Mouse (Mus musculus): Measurements from ENCODE around the gene Olfr772. TPM values are rescaled to one million over a fixed set of nuclear protein-coding genes. Genes with fewer than 3 reads are reported as not detected.
"Not testable (repeated sequence)": the region's sequence is repeated elsewhere in the genome, so short reads cannot be mapped to it uniquely, and the experiment has no call there.

Gene Olfr772
- polyA plus RNA-seq (2014; fragmentation: Nextera tagmentation; extraction: Ambion mirVana), result not detected in 2 replicates

DNA sequence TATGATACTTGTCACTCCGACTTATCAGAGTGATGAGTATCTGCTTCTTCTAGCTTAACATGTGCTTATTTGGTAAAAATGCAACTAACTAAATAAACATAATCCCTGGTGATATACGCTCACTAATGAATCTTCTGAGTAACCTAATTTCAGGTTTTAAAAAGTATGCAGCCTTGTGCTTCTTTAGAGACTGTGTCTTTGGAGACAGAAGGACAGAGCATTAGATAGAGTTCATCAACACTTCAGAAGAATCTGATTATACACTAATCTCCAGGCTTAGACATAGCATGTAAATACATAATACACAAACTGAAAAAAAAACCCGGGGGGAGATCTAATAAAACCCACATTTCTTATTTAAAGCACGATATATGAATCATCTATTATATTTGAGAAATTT is at the start of gene Olfr772:
TSS of gene Olfr772 (minus strand) at position 101 of the 400 bp plus-strand sequence.
- not testable (repeated sequence) for ATAC-seq; H3K9ac ChIP-seq (ENCODE audit: low read length); H3K4me3 ChIP-seq (ENCODE audit: low read depth, low read length); H3K4me1 ChIP-seq (ENCODE audit: control insufficient read depth, insufficient read depth, low read length); H3K4me2 ChIP-seq (ENCODE audit: low read length); DNase-seq (ENCODE audit: low spot score); H3K27ac ChIP-seq (ENCODE audit: low read depth, low read length); H3K9me3 ChIP-seq (replicated peaks; ENCODE audit: control insufficient read depth, low read length); H3K27me3 ChIP-seq (replicated peaks; ENCODE audit: control insufficient read depth, insufficient read depth, low read length); H3K36me3 ChIP-seq (ENCODE audit: control insufficient read depth, insufficient read depth, low read length)
- 86% methylated on average over 3 of the region's 4 CpGs for WGBS

DNA sequence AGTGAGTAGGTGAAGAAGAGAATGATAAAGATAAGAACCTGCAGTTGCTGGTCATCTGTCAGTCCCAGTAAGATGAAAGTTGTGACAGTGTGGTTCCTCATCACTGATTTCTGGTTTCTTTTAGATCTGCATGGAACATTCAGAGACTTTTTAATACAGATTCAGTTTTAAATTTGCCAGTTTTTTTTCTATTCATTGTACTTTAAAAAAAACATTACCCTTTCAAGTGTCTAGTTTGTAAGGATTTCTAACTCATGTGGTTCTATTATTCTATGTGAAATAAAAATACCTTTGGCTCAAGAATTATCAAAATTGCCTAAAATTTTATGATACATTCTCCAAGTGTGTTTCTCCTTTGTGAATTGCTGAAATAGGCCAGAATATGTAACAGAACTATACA is 9.6 kb upstream of the Olfr772 start, which contains the start of gene Olfr773:
TSS of gene Olfr773 (minus strand) at position 101 of the 400 bp plus-strand sequence.
- DNase-seq (ENCODE audit: low spot score); H3K9me3 ChIP-seq (replicated peaks; ENCODE audit: control insufficient read depth, low read length); H3K9ac ChIP-seq (ENCODE audit: low read length); H3K36me3 ChIP-seq (ENCODE audit: control insufficient read depth, insufficient read depth, low read length); H3K4me2 ChIP-seq (ENCODE audit: low read length); H3K27ac ChIP-seq (ENCODE audit: low read depth, low read length); H3K4me1 ChIP-seq (ENCODE audit: control insufficient read depth, insufficient read depth, low read length); ATAC-seq; H3K27me3 ChIP-seq (replicated peaks; ENCODE audit: control insufficient read depth, insufficient read depth, low read length); H3K4me3 ChIP-seq (ENCODE audit: low read depth, low read length): not testable (repeated sequence)

DNA sequence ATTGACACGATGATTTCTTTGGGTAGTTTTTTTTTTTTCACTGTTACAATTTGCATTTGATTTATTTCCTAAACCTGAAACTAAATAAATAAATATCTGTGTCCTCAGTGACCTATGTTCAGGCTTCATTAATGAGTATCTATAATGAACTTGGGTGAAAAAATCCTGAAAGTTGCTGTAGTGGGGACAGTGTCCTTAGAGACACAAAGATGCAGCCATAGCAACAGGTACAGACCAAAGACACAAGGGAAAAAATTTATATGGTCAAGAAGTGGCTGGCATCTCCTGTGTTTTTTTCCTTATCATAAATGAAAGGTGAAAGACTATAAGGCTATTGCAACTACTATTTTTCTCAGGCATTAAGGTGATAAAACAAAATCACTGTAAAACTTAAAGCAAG is 13.1 kb downstream of the Olfr772 start, which contains the start of gene Olfr771:
TSS of gene Olfr771 (minus strand) at position 101 of the 400 bp plus-strand sequence.
- H3K4me2 ChIP-seq (ENCODE audit: low read length), result no peak within 1 kb of the TSS
- H3K36me3 ChIP-seq (ENCODE audit: control insufficient read depth, insufficient read depth, low read length), result no peaks in the 10 kb centered on the region
- 83% methylated on average over 1 of the region's 1 CpGs for WGBS
- DNase-seq (ENCODE audit: low spot score) (no peak), ATAC-seq (no peak)
- H3K4me3 ChIP-seq (ENCODE audit: low read depth, low read length), result no peak within 1 kb of the TSS
- no peaks in the 10 kb centered on the region for H3K9me3 ChIP-seq (replicated peaks; ENCODE audit: control insufficient read depth, low read length)
- H3K27ac ChIP-seq (ENCODE audit: low read depth, low read length), result no peak within 1 kb of the TSS
- no peak within 1 kb of the TSS for H3K9ac ChIP-seq (ENCODE audit: low read length)
- H3K4me1 ChIP-seq (ENCODE audit: control insufficient read depth, insufficient read depth, low read length), result no peaks in the 10 kb centered on the region
- H3K27me3 ChIP-seq (replicated peaks; ENCODE audit: control insufficient read depth, insufficient read depth, low read length), result no peaks in the 10 kb centered on the region

DNA sequence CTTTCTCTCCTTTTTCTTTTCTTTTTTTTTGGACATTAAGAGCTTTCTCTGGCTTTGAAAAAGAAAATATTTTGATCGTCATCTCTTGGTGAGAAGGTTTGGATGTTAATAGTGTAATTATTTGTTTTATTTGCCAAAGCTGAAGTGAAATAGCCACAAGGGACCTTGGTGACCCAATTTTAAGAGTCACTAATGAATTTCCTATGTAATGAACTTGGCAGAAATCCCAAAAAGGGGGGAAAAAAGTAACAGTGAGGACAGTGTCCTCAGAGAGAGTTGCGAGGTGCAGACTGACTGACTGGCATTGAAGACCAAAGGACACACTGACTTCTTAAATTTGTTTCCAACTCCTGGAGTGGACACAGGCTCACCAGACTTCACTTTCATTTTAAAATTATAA is 38.8 kb downstream of the Olfr772 start, which contains the start of gene Olfr770:
TSS of gene Olfr770 (minus strand) at position 101 of the 400 bp plus-strand sequence.
- Histone ChIP-seq H3K27ac (ENCODE audit: low read depth, low read length) (no peak within 1 kb of the TSS), H3K9me3 (replicated peaks; ENCODE audit: control insufficient read depth, low read length) (no peaks in the 10 kb centered on the region), H3K27me3 (replicated peaks; ENCODE audit: control insufficient read depth, insufficient read depth, low read length) (no peaks in the 10 kb centered on the region), H3K4me1 (ENCODE audit: control insufficient read depth, insufficient read depth, low read length) (no peaks in the 10 kb centered on the region), H3K9ac (ENCODE audit: low read length) (no peak within 1 kb of the TSS), H3K36me3 (ENCODE audit: control insufficient read depth, insufficient read depth, low read length) (no peaks in the 10 kb centered on the region), H3K4me2 (ENCODE audit: low read length) (no peak within 1 kb of the TSS), H3K4me3 (ENCODE audit: low read depth, low read length) (no peak within 1 kb of the TSS)
- no peak for ATAC-seq
- DNase-seq (ENCODE audit: low spot score), result peak; percentile 0
- WGBS, result 65% methylated on average over 2 of the region's 2 CpGs

Other genes starting within 250 kb of the Olfr772 start
- gene Itga7, start 244.1 kb downstream of the Olfr772 start, polyA plus RNA-seq (2014; fragmentation: Nextera tagmentation; extraction: Ambion mirVana), result 1.3 and 1.8 TPM in 2 replicates
- not detected in 2 replicates for gene Mettl7b, start 216.9 kb downstream of the Olfr772 start, polyA plus RNA-seq (2014; fragmentation: Nextera tagmentation; extraction: Ambion mirVana)
- gene Olfr9, start 188.5 kb downstream of the Olfr772 start, polyA plus RNA-seq (2014; fragmentation: Nextera tagmentation; extraction: Ambion mirVana), result not detected in 2 replicates
- not detected in 2 replicates for gene Olfr763, start 167.1 kb downstream of the Olfr772 start, polyA plus RNA-seq (2014; fragmentation: Nextera tagmentation; extraction: Ambion mirVana)
- gene Olfr764-ps1, start 138.0 kb downstream of the Olfr772 start, polyA plus RNA-seq (2014; fragmentation: Nextera tagmentation; extraction: Ambion mirVana), result not detected in 2 replicates
- not detected in 2 replicates for gene Olfr765, start 127.9 kb downstream of the Olfr772 start, polyA plus RNA-seq (2014; fragmentation: Nextera tagmentation; extraction: Ambion mirVana)
- not detected in 2 replicates for gene Olfr766-ps1, start 108.9 kb downstream of the Olfr772 start, polyA plus RNA-seq (2014; fragmentation: Nextera tagmentation; extraction: Ambion mirVana)
- gene Olfr767, start 95.0 kb downstream of the Olfr772 start, polyA plus RNA-seq (2014; fragmentation: Nextera tagmentation; extraction: Ambion mirVana), result not detected in 2 replicates
- gene Olfr768, start 78.5 kb downstream of the Olfr772 start, polyA plus RNA-seq (2014; fragmentation: Nextera tagmentation; extraction: Ambion mirVana), result not detected in 2 replicates
- gene Olfr769, start 60.1 kb downstream of the Olfr772 start, polyA plus RNA-seq (2014; fragmentation: Nextera tagmentation; extraction: Ambion mirVana), result not detected in 2 replicates
- gene Olfr770, start 38.9 kb downstream of the Olfr772 start, polyA plus RNA-seq (2014; fragmentation: Nextera tagmentation; extraction: Ambion mirVana), result not detected in 2 replicates
- not detected in 2 replicates for gene Olfr771, start 13.2 kb downstream of the Olfr772 start, polyA plus RNA-seq (2014; fragmentation: Nextera tagmentation; extraction: Ambion mirVana)
- not detected in 2 replicates for gene Olfr773, start 9.5 kb upstream of the Olfr772 start, polyA plus RNA-seq (2014; fragmentation: Nextera tagmentation; extraction: Ambion mirVana)
- gene Olfr774, start 58.3 kb upstream of the Olfr772 start, polyA plus RNA-seq (2014; fragmentation: Nextera tagmentation; extraction: Ambion mirVana), result not detected in 2 replicates
- gene Olfr775, start 70.5 kb upstream of the Olfr772 start, polyA plus RNA-seq (2014; fragmentation: Nextera tagmentation; extraction: Ambion mirVana), result not detected in 2 replicates
- gene Olfr776, start 81.2 kb upstream of the Olfr772 start, polyA plus RNA-seq (2014; fragmentation: Nextera tagmentation; extraction: Ambion mirVana), result not detected in 2 replicates
- gene Olfr777, start 93.6 kb upstream of the Olfr772 start, polyA plus RNA-seq (2014; fragmentation: Nextera tagmentation; extraction: Ambion mirVana), result not detected in 2 replicates
- gene Olfr780, start 140.2 kb upstream of the Olfr772 start, polyA plus RNA-seq (2014; fragmentation: Nextera tagmentation; extraction: Ambion mirVana), result not detected in 2 replicates
- not detected in 2 replicates for gene Olfr781, start 150.9 kb upstream of the Olfr772 start, polyA plus RNA-seq (2014; fragmentation: Nextera tagmentation; extraction: Ambion mirVana)
- not detected in 2 replicates for gene Olfr782, start 170.9 kb upstream of the Olfr772 start, polyA plus RNA-seq (2014; fragmentation: Nextera tagmentation; extraction: Ambion mirVana)
- 0.09 TPM in 1 of 2 replicates, not detected in the other for gene Olfr784, start 206.2 kb upstream of the Olfr772 start, polyA plus RNA-seq (2014; fragmentation: Nextera tagmentation; extraction: Ambion mirVana)
- not detected in 2 replicates for gene Olfr785, start 227.5 kb upstream of the Olfr772 start, polyA plus RNA-seq (2014; fragmentation: Nextera tagmentation; extraction: Ambion mirVana)
- not detected in 2 replicates for gene Olfr786, start 249.4 kb upstream of the Olfr772 start, polyA plus RNA-seq (2014; fragmentation: Nextera tagmentation; extraction: Ambion mirVana)

Data from forebrain, embryonic 14.5 days (tissue).